Mouse (Mus musculus) forebrain, embryonic 14.5 days (tissue): ENCODE measurements around the gene Echs1. TPM values are rescaled to one million over a fixed set of nuclear protein-coding genes. Genes with fewer than 3 reads are reported as not detected.

Experiments used
- ATAC-seq: fragments of 200-750 bp; cut with Nextera tagmentation; 2 replicates; pipeline ENCODE4 v1.8.0; 2017; ENCODE audit warnings: mild to moderate bottlenecking, moderate library complexity
- DNase-seq: peaks from one replicate; pipeline ENCODE4 v3.0.0-alpha.2; 2015; ENCODE audit warnings: low spot score
- H3K27ac ChIP-seq: fragments of 300-500 bp; sonication (generic); 2 replicates; pipeline ENCODE4 v1.5.1; 2014; ENCODE audit warnings: low read depth, mild to moderate bottlenecking, control low read depth, low read length, moderate library complexity
- H3K27me3 ChIP-seq: fragments of 300-500 bp; sonication (generic); replicated peaks from 2 replicates; pipeline ENCODE4 v1.6.1; 2014; ENCODE audit warnings: low read length, control low read depth, mixed read lengths; ENCODE audit not compliant: control insufficient read depth, insufficient read depth
- H3K36me3 ChIP-seq: fragments of 300-500 bp; sonication (generic); 2 replicates; pipeline ENCODE4 v1.6.1; 2014; ENCODE audit warnings: low read length, control low read depth; ENCODE audit not compliant: control insufficient read depth, insufficient read depth
- H3K4me1 ChIP-seq: fragments of 300-500 bp; sonication (generic); 2 replicates; pipeline ENCODE4 v1.6.1; 2014; ENCODE audit warnings: antibody characterized with exemption, low read length, control low read depth; ENCODE audit not compliant: control insufficient read depth, insufficient read depth
- H3K4me2 ChIP-seq: fragments of 300-500 bp; sonication (generic); 2 replicates; pipeline ENCODE4 v1.6.1; 2014; ENCODE audit warnings: mild to moderate bottlenecking, control low read depth, low read length
- H3K4me3 ChIP-seq: fragments of 300-500 bp; sonication (generic); 2 replicates; pipeline ENCODE4 v1.5.1; 2014; ENCODE audit warnings: low read depth, low read length, control low read depth
- H3K9ac ChIP-seq: fragments of 300-500 bp; sonication (generic); 2 replicates; pipeline ENCODE4 v1.6.1; 2014; ENCODE audit warnings: mild to moderate bottlenecking, low read length, control low read depth, moderate library complexity
- H3K9me3 ChIP-seq: fragments of 300-500 bp; sonication (generic); replicated peaks from 2 replicates; pipeline ENCODE4 v1.6.1; 2016; ENCODE audit warnings: low read length, control low read depth, mixed read lengths; ENCODE audit not compliant: control insufficient read depth
- WGBS: fragments of 180-500 bp; shearing (Covaris S2); extraction: QIAGEN DNeasy Blood & Tissue Kit; methylation state at CpG from one replicate; pipeline ENCODE4 v1.1.7; 2014; 5-methylcytosine and 5-hydroxymethylcytosine counted together
- polyA plus RNA-seq: library from polyadenylated mRNA; unstranded; fragments of >200 nt; fragmentation: Nextera tagmentation; extraction: Ambion mirVana; gene quantifications from 2 replicates; pipeline ENCODE4 v1.2.1, GENCODE M21; 2014

The Echs1 gene
- polyA plus RNA-seq, 1 experiment from 2014 or later: 154 TPM

DNA sequence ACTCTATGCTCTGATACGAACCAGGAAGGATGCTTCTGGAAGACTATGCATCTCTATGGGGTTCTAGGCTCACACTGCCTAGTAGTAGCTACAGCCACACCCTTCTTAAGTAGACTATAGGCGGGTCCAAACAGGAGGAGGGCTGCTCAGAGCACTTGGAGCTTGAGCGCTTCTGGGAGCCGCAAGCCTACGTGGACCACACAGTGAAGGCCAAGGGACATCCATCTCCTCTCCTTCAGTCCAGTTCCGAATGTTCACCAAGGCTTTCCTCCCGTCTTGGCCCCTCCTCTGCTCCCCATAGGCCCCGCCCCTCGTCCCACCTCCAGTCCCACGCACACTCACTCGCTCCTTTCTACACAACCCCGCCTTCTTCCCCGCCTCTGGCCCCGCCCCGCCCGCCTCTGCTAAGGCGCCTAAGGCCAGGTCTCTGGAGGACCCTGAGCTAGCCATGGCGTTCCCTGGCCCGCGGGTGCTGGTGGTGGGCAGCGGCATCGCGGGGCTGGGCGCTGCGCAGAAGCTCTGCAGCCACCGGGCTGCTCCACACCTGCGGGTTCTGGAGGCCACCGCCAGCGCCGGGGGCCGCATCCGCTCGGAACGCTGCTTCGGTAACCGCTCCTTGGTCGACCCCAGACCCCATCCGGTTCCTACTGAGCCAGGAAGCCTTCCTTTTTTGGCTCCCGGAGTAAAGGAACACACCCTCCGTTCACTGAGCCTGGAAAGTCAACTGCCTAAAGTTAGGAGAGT is 9.2 kb upstream of the Echs1 start:
- DNase-seq (peak; percentile 90), ATAC-seq (peak; percentile 97)
- Histone ChIP-seq H3K9me3 (no peaks in the 10 kb centered on the region), H3K4me2 (peak overlapping the region; percentile 82), H3K36me3 (no peaks in the 10 kb centered on the region), H3K9ac (peak overlapping the region; percentile 82), H3K27ac (no peak overlapping the region), H3K4me1 (no peaks in the 10 kb centered on the region), H3K27me3 (no peaks in the 10 kb centered on the region), H3K4me3 (peak overlapping the region; percentile 67)
- WGBS: 2% methylated on average over 40 of the region's 40 CpGs

DNA sequence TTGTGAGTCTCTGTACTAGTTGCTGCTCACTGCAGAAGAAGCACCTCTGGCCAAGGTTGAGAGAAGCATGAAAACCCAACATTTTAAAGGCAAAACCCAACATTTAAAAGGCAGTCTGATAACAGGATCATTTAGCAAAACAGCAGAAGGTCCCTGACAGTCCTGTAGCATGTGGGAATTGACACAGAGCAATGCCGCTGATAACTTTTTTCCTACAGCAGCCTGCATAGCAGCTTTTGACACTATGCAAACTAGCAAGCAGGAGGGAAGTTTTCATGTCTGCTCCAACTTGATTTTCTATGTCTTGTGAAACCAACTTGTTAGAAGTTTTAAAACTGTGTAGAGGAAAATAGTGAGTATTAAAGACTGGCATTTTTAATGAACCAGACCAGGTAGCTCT is 8.1 kb upstream of the Echs1 start:
- Histone ChIP-seq H3K9me3 (no peaks in the 10 kb centered on the region), H3K4me3 (no peak overlapping the region), H3K27ac (no peak overlapping the region), H3K36me3 (no peaks in the 10 kb centered on the region), H3K4me1 (no peaks in the 10 kb centered on the region), H3K4me2 (no peak overlapping the region), H3K9ac (no peak overlapping the region), H3K27me3 (no peaks in the 10 kb centered on the region)
- 86% methylated on average over 1 of the region's 1 CpGs for WGBS
- DNase-seq (no peak), ATAC-seq (no peak)

DNA sequence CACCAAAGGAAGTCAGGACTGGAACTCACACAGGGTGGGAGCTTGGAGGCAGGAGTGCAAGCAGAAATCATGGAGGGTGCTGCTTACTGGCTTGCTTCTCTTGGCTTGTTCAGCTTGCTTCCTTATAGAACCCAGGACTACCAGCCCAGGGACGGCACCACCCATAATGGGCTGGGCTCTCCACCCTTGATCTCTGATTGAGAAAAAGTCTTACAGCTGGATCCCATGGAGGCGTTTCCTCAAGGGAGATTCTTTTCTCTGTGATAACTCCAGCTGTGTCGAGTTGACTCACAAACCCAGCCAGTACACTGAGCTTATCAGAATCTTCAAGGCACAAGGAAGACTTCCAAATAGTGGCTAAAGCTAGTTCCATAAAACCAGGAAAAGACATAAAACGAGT is 6.5 kb upstream of the Echs1 start:
- Histone ChIP-seq H3K9ac (no peak overlapping the region), H3K27me3 (no peaks in the 10 kb centered on the region), H3K27ac (no peak overlapping the region), H3K4me2 (no peak overlapping the region), H3K36me3 (no peaks in the 10 kb centered on the region), H3K4me3 (no peak overlapping the region), H3K4me1 (no peaks in the 10 kb centered on the region), H3K9me3 (no peaks in the 10 kb centered on the region)
- 37% methylated on average over 4 of the region's 4 CpGs for WGBS
- ATAC-seq (no peak), DNase-seq (no peak)

DNA sequence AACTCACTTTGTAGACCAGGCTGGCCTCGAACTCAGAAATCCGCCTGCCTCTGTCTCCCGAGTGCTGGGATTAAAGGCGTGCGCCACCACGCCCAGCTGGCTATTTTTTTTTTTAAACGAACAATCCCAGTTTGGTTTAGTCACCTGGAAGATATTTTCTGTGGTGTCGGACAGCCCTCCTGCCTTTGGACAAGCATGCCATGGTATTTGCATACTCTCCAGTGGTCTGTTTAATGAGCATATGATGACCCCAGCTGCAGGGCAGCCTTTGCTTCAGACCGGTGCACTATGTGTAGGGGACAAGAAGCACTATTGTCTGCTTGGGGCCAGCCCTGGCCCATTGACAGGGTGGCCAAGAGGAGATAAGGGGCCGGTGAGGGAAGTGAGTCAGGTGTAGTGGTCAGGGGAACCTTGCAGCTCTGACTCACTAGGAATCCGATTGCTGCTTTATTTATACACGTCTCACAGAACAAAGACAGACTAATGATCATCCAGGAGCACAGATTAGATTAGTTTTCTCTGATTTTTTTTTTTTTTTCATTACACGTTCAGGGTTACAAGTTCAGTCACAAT is 5.1 kb upstream of the Echs1 start:
- 68% methylated on average over 12 of the region's 13 CpGs for WGBS
- no peak for DNase-seq

DNA sequence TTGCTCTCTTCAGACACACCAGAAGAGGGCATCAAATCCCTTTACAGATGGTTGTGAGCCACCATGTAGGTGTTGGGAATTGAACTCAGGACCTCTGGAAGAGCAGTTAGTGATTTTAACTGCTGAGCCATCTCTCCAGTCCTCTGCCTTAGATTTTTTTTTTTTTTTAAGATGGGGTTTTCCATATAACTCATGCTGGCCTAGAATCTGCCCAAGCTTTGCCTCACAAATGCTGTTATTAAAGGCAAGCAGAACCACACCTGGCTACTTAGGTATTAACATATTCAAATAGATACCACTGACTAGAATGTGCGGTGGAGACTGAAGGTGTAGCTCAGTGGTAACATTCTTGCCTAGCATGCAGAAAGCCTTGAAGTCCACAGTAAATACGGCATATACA is 4.2 kb upstream of the Echs1 start:
- no peaks in the 10 kb centered on the region for H3K27me3 ChIP-seq
- no peak overlapping the region for H3K4me3 ChIP-seq
- H3K36me3 ChIP-seq: no peaks in the 10 kb centered on the region
- ATAC-seq (no peak), DNase-seq (no peak)
- no peak overlapping the region for H3K27ac ChIP-seq
- H3K9me3 ChIP-seq: no peaks in the 10 kb centered on the region
- no peaks in the 10 kb centered on the region for H3K4me1 ChIP-seq
- H3K4me2 ChIP-seq: no peak overlapping the region
- WGBS: 95% methylated on average over 2 of the region's 2 CpGs
- no peak overlapping the region for H3K9ac ChIP-seq

More for the DNA sequence above, 5.1 kb upstream of the Echs1 start:
- Histone ChIP-seq H3K9me3 (no peaks in the 10 kb centered on the region), H3K4me1 (no peaks in the 10 kb centered on the region), H3K27me3 (no peaks in the 10 kb centered on the region), H3K9ac (no peak overlapping the region), H3K4me3 (no peak overlapping the region), H3K4me2 (no peak overlapping the region), H3K27ac (no peak overlapping the region), H3K36me3 (no peaks in the 10 kb centered on the region)
- no peak for ATAC-seq

DNA sequence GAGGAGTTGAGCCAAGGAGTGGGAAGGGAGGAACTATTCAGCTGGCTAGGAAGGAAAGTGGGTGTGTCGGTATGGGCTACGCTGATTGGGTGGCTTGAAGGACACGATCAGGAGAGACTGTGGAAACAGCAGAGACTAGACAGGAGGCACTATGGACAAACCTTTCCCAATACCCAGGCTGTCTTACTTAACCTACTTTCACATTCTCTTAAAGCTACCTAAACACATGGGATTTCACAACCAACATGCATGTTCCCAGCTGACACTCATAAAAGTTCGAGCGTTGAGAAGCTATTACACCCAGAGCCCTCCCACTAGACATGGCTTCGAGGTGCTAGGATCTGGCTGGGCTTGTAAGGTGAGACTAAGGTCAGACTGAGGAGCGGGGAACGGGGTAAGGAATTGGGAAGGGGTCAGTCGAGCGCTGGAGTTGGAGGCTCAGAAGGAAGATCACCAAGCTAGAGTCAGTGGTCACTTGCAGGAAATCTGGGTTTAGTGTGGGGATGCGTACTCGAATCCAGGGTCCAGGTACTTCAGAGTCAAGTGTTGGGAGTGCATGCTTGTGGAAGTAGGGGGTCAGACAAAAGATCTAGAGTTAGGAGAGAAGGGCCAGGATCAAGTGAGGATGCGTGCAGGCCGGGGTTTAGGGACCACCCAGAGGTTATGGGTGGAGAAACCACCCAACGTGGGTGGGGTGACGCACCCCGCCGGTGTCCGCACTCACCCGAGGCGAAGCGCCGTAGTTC is 520 bp downstream of the Echs1 start, which contains the start of gene Paox:
TSS of gene Paox (plus strand) at position 217 of the 746 bp plus-strand sequence.
- DNase-seq (peak; percentile 73), ATAC-seq (peak; percentile 73)
- Histone ChIP-seq H3K4me2 (peak within 1 kb of the TSS; percentile 96), H3K4me1 (no peaks in the 10 kb centered on the region), H3K4me3 (peak within 1 kb of the TSS; percentile 76), H3K36me3 (peaks cover 22% of the 10 kb centered on the region), H3K27me3 (no peaks in the 10 kb centered on the region), H3K9me3 (no peaks in the 10 kb centered on the region), H3K9ac (peak within 1 kb of the TSS; percentile 90), H3K27ac (peak within 1 kb of the TSS; percentile 66)
- WGBS: 3% methylated on average over 23 of the region's 23 CpGs

DNA sequence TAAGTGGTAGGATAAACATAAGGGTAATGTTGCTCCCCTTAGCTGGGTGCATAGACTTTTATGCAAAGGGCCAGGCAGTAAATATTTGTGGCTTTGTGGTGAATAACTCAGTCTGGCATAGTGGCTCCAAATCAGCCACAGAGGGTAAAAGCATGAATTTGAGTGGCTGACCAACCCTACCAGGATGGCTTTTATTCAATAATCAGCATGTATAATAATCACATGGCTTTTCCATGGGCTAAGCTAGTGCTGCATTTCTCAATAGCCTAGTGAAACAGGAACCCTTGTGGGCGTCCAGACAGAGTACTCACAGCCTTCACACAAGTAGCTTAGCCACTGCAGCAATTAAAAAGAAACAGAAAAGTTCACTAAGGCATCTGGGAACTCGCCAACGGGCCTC is 4.3 kb downstream of the Echs1 start:
- no peak overlapping the region for H3K4me3 ChIP-seq
- DNase-seq: no peak
- 55% methylated on average over 3 of the region's 3 CpGs for WGBS
- no peak overlapping the region for H3K9ac ChIP-seq
- H3K9me3 ChIP-seq: no peaks in the 10 kb centered on the region
- H3K27ac ChIP-seq: no peak overlapping the region
- ATAC-seq: no peak
- H3K27me3 ChIP-seq: no peaks in the 10 kb centered on the region
- peaks cover 59% of the 10 kb centered on the region for H3K36me3 ChIP-seq
- no peaks in the 10 kb centered on the region for H3K4me1 ChIP-seq
- H3K4me2 ChIP-seq: no peak overlapping the region

DNA sequence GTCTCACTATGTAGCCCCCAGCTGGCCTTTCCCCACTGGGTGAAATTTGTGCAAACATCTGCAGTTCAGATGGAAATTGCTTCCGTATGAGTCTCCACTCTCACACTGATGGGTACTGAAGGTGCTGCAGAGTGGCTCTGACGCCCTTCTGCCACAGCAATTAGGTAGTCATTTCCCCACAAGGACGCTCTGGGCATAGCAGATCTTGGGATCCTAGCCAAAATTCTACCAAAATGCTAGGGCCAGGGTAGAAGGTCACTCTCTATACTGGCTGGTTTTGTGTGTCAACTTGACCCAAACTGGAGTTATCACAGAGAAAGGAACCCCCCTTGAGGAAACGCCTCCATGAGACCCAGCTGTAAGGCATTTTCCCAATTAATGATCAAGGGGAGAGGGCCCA is 12.3 kb downstream of the Echs1 start:
- WGBS: 91% methylated on average over 4 of the region's 4 CpGs
- Histone ChIP-seq H3K9me3 (no peaks in the 10 kb centered on the region), H3K4me2 (no peak overlapping the region), H3K4me1 (no peaks in the 10 kb centered on the region), H3K4me3 (no peak overlapping the region), H3K27me3 (no peaks in the 10 kb centered on the region), H3K36me3 (peaks cover 34% of the 10 kb centered on the region), H3K27ac (no peak overlapping the region), H3K9ac (no peak overlapping the region)
- DNase-seq (no peak), ATAC-seq (no peak)
